Mouse (Mus musculus): ENCODE measurements around the gene Tmem88b. TPM values are rescaled to one million over a fixed set of nuclear protein-coding genes. Genes with fewer than 3 reads are reported as not detected.

Tmem88b gene
- under 1 TPM; 0.02 to 0.22 TPM for polyA plus RNA-seq (2012; fragmentation: generic; extraction: Trizol)

DNA sequence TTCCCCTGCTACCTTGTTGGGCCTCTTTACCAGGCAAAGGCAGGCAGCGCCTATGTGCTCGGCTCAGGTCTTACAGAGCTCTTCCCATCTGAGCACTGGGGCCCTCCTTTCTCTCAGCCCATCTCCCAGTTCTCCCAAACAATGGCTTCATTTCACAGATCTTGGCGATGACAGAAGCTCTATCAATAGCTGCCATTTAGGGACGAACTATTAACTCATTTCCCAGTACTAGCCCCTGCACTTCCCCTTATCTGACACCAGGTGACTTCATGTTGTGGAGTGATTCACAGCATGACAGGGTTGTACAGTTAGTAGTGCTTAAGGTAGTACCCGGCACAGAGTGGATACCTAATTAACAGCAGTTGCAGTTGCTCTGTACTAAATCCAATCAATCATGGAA is at the start of gene Tmem88b:
Gene Tmem88b, minus strand, starts transcription at position 56 of the 400 bp plus-strand sequence.

DNA sequence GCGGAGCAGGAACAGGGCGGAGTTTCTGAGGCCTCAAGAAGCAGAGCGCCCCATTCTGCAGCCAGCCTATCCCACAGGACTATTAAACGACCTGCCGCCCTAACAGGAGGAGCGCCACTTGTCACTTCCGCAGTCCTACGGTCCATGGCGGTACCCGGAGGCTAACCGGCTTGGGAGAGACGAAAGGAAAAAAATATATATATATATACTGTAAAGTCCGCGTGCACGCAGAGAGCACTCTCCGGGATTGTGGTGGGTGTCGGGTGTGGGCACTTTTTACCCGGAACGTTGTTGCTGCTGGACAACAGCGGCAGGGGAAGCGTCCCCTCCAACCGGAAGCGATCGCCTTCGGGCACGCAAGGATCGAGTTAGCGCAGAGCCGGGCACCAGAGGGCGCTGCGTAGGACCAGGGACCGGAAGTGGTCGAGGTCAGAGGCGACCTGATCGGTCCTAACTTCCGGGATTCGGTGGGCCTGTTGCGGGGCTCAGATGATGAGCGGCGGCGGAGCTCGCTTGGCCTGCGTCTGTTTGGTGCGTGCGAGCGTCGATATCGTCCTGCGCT is 45.6 kb upstream of the Tmem88b start, which contains the start of gene Aurkaip1:
Gene Aurkaip1, plus strand, starts transcription at position 68 of the 562 bp plus-strand sequence.

DNA sequence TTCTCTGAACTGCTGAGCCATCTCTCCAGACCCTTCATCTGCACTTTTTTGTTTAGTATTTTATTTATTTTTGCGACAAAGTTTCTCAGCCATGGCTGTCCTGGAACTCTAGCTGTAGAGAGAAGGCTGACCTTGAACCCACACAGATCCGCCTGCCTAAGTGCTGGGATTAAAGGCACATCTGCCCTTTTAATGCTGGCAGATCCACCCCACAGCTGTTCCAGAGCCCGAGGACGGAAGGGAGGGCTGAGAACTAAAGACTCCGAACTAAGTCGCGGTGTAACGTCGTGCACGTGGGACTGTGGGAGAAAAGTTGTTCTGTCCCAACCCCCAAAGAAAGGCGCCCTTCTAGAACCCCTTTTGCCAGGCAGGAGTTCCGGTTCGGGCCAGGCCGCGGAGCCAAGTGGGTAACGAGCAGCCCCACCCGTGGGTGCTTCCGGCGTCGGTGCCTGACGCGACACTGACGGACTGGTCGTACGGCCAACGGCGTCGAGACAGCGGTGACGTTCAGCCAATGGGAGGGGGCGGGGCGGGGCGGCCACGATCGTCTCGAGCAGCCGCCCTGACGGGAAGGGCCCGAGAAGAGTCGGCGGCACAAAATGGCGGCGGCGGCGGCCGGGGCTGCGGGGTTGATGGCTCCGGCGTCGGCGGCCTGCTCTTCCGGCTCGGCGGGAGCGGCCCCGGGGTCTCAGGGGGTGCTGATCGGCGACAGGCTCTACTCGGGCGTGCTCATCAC is 26.4 kb upstream of the Tmem88b start, which contains the start of gene Ccnl2:
Gene Ccnl2, plus strand, starts transcription at position 561 of the 736 bp plus-strand sequence.

DNA sequence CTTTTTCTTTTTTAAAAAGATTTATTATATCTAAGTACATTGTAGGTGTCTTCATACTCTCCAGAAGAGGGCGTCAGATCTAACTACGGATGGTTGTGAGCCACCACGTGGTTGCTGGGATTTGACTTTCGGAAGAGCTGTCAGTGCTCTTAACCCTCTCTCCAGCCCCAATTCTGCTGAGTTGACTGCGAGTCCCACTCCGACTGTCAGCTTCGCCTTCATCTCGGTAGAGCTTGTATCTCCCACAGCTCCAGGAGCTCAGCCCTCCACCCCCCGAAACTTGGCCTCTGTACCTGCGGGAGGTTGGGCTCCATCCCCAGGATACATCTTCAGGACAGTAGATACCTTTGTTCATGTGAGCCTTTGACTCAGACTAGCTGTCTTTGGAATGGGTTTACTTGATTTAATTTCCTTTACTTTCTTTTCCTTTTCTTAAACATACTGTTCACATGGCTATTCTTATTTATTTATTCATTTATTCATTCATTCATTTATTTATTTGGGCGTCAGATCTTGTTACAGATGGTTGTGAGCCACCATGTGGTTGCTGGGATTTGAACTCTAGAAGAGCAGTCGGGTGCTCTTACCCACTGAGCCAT is 17.2 kb upstream of the Tmem88b start, which contains the start of gene Mrpl20:
Gene Mrpl20, plus strand, starts transcription at position 138 of the 599 bp plus-strand sequence.

DNA sequence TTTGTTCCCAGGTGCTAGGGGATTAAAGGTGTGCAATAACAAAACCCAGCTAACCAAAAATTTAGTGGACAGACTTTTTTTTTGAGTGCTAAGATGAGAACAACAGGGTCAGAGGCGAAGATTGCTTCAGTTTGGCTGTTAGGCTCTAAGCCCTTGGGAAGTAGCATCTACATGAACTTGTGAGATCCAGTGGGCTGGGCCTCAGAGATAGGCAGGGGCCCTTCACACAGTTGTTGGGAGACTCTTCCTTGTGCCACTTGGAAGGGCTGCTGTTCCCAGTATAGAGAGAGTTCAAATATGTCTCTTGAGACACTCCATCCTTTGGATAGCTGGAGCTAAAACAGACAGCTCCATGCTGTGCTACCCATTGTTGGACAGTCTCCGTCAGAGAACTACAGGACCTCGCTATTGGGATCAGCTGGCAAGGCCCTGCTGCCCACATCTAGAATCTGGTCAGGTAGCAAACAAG is 4.4 kb upstream of the Tmem88b start, which contains the start of gene Ankrd65:
Gene Ankrd65, plus strand, starts transcription at position 419 of the 469 bp plus-strand sequence.

DNA sequence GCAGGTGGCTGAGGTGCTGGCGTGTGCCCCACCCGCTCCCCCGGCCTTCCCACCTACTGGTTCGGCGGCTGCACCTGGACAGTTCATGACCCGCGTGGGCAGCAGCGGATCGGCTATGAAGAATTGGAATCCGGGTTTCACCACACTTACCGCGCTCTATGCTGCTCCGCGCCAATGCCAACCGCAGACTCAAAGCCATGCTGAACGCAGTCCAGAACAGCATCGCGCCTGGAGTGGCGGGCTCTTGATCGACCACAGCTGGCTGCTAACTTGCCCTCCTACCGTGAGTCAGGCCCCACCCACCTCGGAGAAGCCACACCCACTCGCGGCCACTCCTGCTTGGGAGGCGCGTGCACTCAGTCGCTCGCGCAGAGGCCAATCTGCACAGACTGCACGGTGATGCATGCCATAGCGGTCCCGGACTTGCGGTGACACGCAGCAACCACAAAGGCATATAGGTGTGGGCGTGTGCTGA is 11.4 kb downstream of the Tmem88b start, which contains the start of gene Vwa1:
Gene Vwa1, minus strand, starts transcription at position 419 of the 475 bp plus-strand sequence.

DNA sequence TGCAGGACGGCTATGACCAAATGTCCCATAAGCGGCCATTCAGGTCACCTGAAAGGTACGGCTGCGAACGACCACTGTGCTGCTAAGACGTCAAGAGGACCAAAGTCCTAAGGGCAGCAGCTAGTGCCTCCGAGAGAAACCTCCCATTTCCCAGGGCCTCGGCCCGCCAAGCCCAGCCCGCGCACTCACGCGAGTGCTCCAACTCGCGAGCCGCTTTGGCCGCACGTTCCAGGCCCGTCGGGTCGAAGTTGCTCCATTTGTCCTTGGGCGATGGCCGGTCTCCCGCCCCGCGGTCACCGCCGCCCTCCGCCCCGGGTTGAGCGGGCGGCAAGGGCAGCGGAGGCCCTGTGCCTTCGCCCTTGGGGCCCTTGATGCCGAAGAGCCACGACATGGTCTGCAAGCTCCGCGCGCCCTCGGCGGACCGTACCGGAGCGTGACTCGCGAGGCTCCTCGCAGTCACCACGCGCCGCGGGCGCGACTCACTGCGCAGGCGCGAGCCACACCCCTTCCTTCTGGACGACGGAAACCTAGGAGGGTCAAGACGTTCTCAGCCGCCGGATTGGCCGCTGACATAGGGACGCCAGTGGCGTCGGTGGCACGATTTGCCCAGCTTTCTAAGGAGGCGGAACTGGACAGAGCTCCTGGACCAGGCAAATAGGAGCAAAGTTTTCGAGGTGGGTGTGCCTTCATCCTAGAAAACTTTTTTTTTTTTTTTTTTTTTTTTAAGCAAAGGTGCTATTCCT is 24.9 kb downstream of the Tmem88b start, which contains the start of gene Atad3a:
Gene Atad3a, minus strand, starts transcription at position 481 of the 743 bp plus-strand sequence.

DNA sequence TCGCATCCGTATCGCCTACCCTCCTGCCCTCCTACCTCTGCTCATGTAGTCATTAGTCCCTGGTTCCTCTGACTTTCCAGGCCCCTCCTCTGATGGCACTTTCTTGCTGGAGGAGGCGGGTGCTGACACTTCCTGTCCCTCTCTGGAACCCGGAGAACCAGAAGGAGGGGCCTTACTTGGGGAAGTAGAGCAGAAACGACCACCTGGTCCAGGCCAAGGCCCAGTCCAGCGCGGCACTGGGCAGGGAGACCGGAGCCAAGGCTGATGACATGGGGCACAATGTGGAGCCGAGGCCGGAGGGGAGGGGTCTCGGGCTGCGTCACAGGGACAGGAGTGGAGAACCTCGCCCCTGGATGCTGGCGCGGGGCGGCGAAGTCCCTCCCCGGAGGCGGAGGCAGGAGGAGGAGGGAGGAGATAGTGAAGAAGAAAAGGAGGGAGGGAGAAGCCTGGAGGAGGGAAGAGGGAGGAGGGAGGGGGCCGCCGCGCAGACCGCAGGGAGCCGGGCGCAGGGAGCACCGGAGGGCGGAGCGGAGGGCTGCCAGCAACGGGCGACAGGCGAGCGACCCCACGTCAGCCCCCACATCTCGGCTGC is 51.2 kb downstream of the Tmem88b start, which contains the start of gene Tmem240:
Gene Tmem240, plus strand, starts transcription at position 451 of the 592 bp plus-strand sequence.

Other genes starting within 250 kb of the Tmem88b start
- gene Nadk, start 223.5 kb downstream of the Tmem88b start, polyA plus RNA-seq (2012; fragmentation: generic; extraction: Trizol), result 10 to 100 TPM; 53.5 to 67.2 TPM
- 1 to 10 TPM; 1.0 to 3.9 TPM for gene Slc35e2, start 184.5 kb downstream of the Tmem88b start, polyA plus RNA-seq (2012; fragmentation: generic; extraction: Trizol)
- gene Cdk11b, start 161.0 kb downstream of the Tmem88b start, polyA plus RNA-seq (2012; fragmentation: generic; extraction: Trizol), result 10 to 100 TPM; 15.6 to 33.6 TPM
- gene Gm10563, start 140.5 kb downstream of the Tmem88b start, polyA plus RNA-seq (2012; fragmentation: generic; extraction: Trizol), result not detected
- gene Mmp23, start 132.5 kb downstream of the Tmem88b start, polyA plus RNA-seq (2012; fragmentation: generic; extraction: Trizol), result 1 to 10 TPM in 1 of 2 experiments, under 1 TPM in 1; 0.05 to 1.8 TPM
- gene Mib2, start 116.7 kb downstream of the Tmem88b start, polyA plus RNA-seq (2012; fragmentation: generic; extraction: Trizol), result 10 to 100 TPM in 1 of 2 experiments, 1 to 10 TPM in 1; 8.5 to 42.3 TPM
- gene Fndc10, start 91.5 kb downstream of the Tmem88b start, polyA plus RNA-seq (2012; fragmentation: generic; extraction: Trizol), result 10 to 100 TPM; 12.0 to 17.9 TPM
- 10 to 100 TPM; 45.5 to 49.1 TPM for gene Ssu72, start 81.1 kb downstream of the Tmem88b start, polyA plus RNA-seq (2012; fragmentation: generic; extraction: Trizol)
- 1 to 10 TPM in 1 of 2 experiments, under 1 TPM in 1; 0.80 to 4.2 TPM for gene Tmem240, start 51.1 kb downstream of the Tmem88b start, polyA plus RNA-seq (2012; fragmentation: generic; extraction: Trizol)
- 10 to 100 TPM; 24.7 to 55.2 TPM for gene Atad3a, start 24.8 kb downstream of the Tmem88b start, polyA plus RNA-seq (2012; fragmentation: generic; extraction: Trizol)
- gene Vwa1, start 11.2 kb downstream of the Tmem88b start, polyA plus RNA-seq (2012; fragmentation: generic; extraction: Trizol), result under 1 TPM; 0.07 to 0.22 TPM
- under 1 TPM in 1 of 2 experiments, not detected in 1; 0.11 TPM for gene Ankrd65, start 4.6 kb upstream of the Tmem88b start, polyA plus RNA-seq (2012; fragmentation: generic; extraction: Trizol)
- 100 to 1,000 TPM in 1 of 2 experiments, 10 to 100 TPM in 1; 99.5 to 291 TPM for gene Mrpl20, start 17.0 kb upstream of the Tmem88b start, polyA plus RNA-seq (2012; fragmentation: generic; extraction: Trizol)
- gene Ccnl2, start 26.6 kb upstream of the Tmem88b start, polyA plus RNA-seq (2012; fragmentation: generic; extraction: Trizol), result 10 to 100 TPM in 1 of 2 experiments, 1 to 10 TPM in 1; 2.5 to 27.9 TPM
- gene Aurkaip1, start 45.4 kb upstream of the Tmem88b start, polyA plus RNA-seq (2012; fragmentation: generic; extraction: Trizol), result 100 to 1,000 TPM; 146 to 151 TPM
- gene Mxra8, start 53.8 kb upstream of the Tmem88b start, polyA plus RNA-seq (2012; fragmentation: generic; extraction: Trizol), result 100 to 1,000 TPM in 1 of 2 experiments, 10 to 100 TPM in 1; 26.1 to 264 TPM
- 10 to 100 TPM; 14.7 to 39.5 TPM for gene Dvl1, start 61.5 kb upstream of the Tmem88b start, polyA plus RNA-seq (2012; fragmentation: generic; extraction: Trizol)
- under 1 TPM; 0.04 to 0.32 TPM for gene Tas1r3, start 77.5 kb upstream of the Tmem88b start, polyA plus RNA-seq (2012; fragmentation: generic; extraction: Trizol)
- gene Cptp, start 83.6 kb upstream of the Tmem88b start, polyA plus RNA-seq (2012; fragmentation: generic; extraction: Trizol), result 10 to 100 TPM; 10.4 to 13.3 TPM
- 10 to 100 TPM; 35.5 to 51.4 TPM for gene Ints11, start 83.7 kb upstream of the Tmem88b start, polyA plus RNA-seq (2012; fragmentation: generic; extraction: Trizol)
- gene Pusl1, start 105.9 kb upstream of the Tmem88b start, polyA plus RNA-seq (2012; fragmentation: generic; extraction: Trizol), result 10 to 100 TPM in 1 of 2 experiments, 1 to 10 TPM in 1; 9.1 to 14.4 TPM
- gene Acap3, start 105.9 kb upstream of the Tmem88b start, polyA plus RNA-seq (2012; fragmentation: generic; extraction: Trizol), result 10 to 100 TPM; 13.3 to 20.0 TPM
- gene Ube2j2, start 158.0 kb upstream of the Tmem88b start, polyA plus RNA-seq (2012; fragmentation: generic; extraction: Trizol), result 10 to 100 TPM; 35.8 to 37.0 TPM
- gene C1qtnf12, start 176.4 kb upstream of the Tmem88b start, polyA plus RNA-seq (2012; fragmentation: generic; extraction: Trizol), result 1 to 10 TPM; 2.1 to 3.6 TPM
- gene B3galt6, start 206.8 kb upstream of the Tmem88b start, polyA plus RNA-seq (2012; fragmentation: generic; extraction: Trizol), result 1 to 10 TPM; 1.9 to 4.3 TPM
- 100 to 1,000 TPM; 121 to 177 TPM for gene Sdf4, start 207.0 kb upstream of the Tmem88b start, polyA plus RNA-seq (2012; fragmentation: generic; extraction: Trizol)
- 1 to 10 TPM in 1 of 2 experiments, under 1 TPM in 1; 0.16 to 1.3 TPM for gene Tnfrsf4, start 228.0 kb upstream of the Tmem88b start, polyA plus RNA-seq (2012; fragmentation: generic; extraction: Trizol)
- 1 to 10 TPM in 1 of 2 experiments, under 1 TPM in 1; 0.08 to 1.6 TPM for gene Tnfrsf18, start 240.3 kb upstream of the Tmem88b start, polyA plus RNA-seq (2012; fragmentation: generic; extraction: Trizol)